Mouse (Mus musculus) thymus, adult 2 months (tissue): Measurements from ENCODE around the gene Kcne3. TPM values are rescaled to one million over a fixed set of nuclear protein-coding genes. Genes with fewer than 3 reads are reported as not detected.

Experiments used
- DNase-seq: peaks from one replicate; pipeline ENCODE4 v3.0.0; 2021
- H3K27ac ChIP-seq: fragments of 200-500 bp; 2 replicates; pipeline ENCODE4 v1.5.1; 2012; ENCODE audit warnings: low read length, control low read depth; ENCODE audit not compliant: control insufficient read depth, insufficient read depth
- H3K27me3 ChIP-seq: fragments of 200-500 bp; 2 replicates; pipeline ENCODE4 v1.6.1; 2012; ENCODE audit warnings: mild to moderate bottlenecking, low read length, moderate library complexity, mixed read lengths; ENCODE audit not compliant: control insufficient read depth, insufficient read depth
- H3K36me3 ChIP-seq: fragments of 200-500 bp; 2 replicates; pipeline ENCODE4 v1.6.1; 2012; ENCODE audit warnings: mild to moderate bottlenecking, low read length, moderate library complexity; ENCODE audit not compliant: control insufficient read depth, insufficient read depth
- H3K4me1 ChIP-seq: fragments of 200-500 bp; replicated peaks from 2 replicates; pipeline ENCODE4 v1.6.1; 2012; ENCODE audit warnings: low read length; ENCODE audit not compliant: control insufficient read depth, insufficient read depth
- H3K4me3 ChIP-seq: fragments of 200-500 bp; 2 replicates; pipeline ENCODE4 v1.5.1; 2012; ENCODE audit warnings: mild to moderate bottlenecking, low read length, control low read depth, moderate library complexity; ENCODE audit not compliant: control insufficient read depth, insufficient read depth
- CTCF ChIP-seq: fragments of 200-500 bp; IDR thresholded peaks from 2 replicates; pipeline ENCODE4 v1.5.1; 2012; ENCODE audit warnings: mild to moderate bottlenecking, control low read depth, low read length, moderate library complexity, borderline replicate concordance; ENCODE audit not compliant: control insufficient read depth, poor library complexity, insufficient read depth; ENCODE audit errors: extremely low read depth
- POLR2A ChIP-seq: fragments of 200-500 bp; IDR thresholded peaks from 2 replicates; pipeline ENCODE4 v1.6.1; 2012; ENCODE audit warnings: mild to moderate bottlenecking, low read length, control low read depth, moderate library complexity; ENCODE audit not compliant: control insufficient read depth, poor library complexity, insufficient read depth; ENCODE audit errors: extremely low read depth
- WGBS: fragments of 180-500 bp; shearing (Covaris S2); methylation state at CpG from one replicate; pipeline ENCODE4 v1.1.7; 2018; 5-methylcytosine and 5-hydroxymethylcytosine counted together
- polyA plus RNA-seq: library from polyadenylated mRNA; depleted of rRNA; stranded (reverse); fragments of >200 nt; gene quantifications from 2 replicates; pipeline ENCODE4 v1.2.3, GENCODE M21; 2012

Kcne3 gene
- polyA plus RNA-seq, 1 experiment, result 0.97 TPM

GRCm38 (mm10) chr7:100179394-100179793 is 3.1 kb downstream of the Kcne3 start:
- TF ChIP-seq POLR2A, result no peak
- no peak for TF ChIP-seq CTCF
- no peak for DNase-seq
- Histone ChIP-seq H3K27ac (no peak overlapping the region), H3K4me1 (peaks cover 11% of the 10 kb centered on the region), H3K4me3 (no peak overlapping the region), H3K27me3 (peaks cover 11% of the 10 kb centered on the region), H3K36me3 (no peaks in the 10 kb centered on the region)
- 82% methylated on average over 7 of the region's 7 CpGs for WGBS

- no peak for DNase-seq
- 88% methylated on average over 7 of the region's 7 CpGs for WGBS
- Histone ChIP-seq H3K27me3 (peaks cover 11% of the 10 kb centered on the region), H3K4me1 (peaks cover 11% of the 10 kb centered on the region), H3K36me3 (no peaks in the 10 kb centered on the region), H3K4me3 (no peak overlapping the region), H3K27ac (no peak overlapping the region)
- no peak for TF ChIP-seq CTCF
- TF ChIP-seq POLR2A, result no peak
Measured at GRCm38 (mm10) chr7:100179836-100180407, 3.6 kb downstream of the Kcne3 start.

GRCm38 (mm10) chr7:100181176-100181575 is 4.9 kb downstream of the Kcne3 start:
- peaks cover 11% of the 10 kb centered on the region for H3K4me1 ChIP-seq
- no peak for DNase-seq
- no peak overlapping the region for H3K4me3 ChIP-seq
- 98% methylated on average over 2 of the region's 2 CpGs for WGBS
- H3K27me3 ChIP-seq, result peaks cover 11% of the 10 kb centered on the region
- TF ChIP-seq CTCF (no peak), POLR2A (no peak)
- no peak overlapping the region for H3K27ac ChIP-seq
- H3K36me3 ChIP-seq, result no peaks in the 10 kb centered on the region

GRCm38 (mm10) chr7:100181614-100182013 is 5.3 kb downstream of the Kcne3 start:
- DNase-seq, result no peak
- WGBS, result 92% methylated on average over 3 of the region's 3 CpGs
- Histone ChIP-seq H3K27ac (no peak overlapping the region), H3K4me3 (no peak overlapping the region), H3K27me3 (peaks cover 11% of the 10 kb centered on the region), H3K4me1 (peaks cover 11% of the 10 kb centered on the region), H3K36me3 (no peaks in the 10 kb centered on the region)
- TF ChIP-seq POLR2A (no peak), CTCF (no peak)

- H3K27me3 ChIP-seq, result peaks cover 9% of the 10 kb centered on the region
- H3K4me3 ChIP-seq, result no peak overlapping the region
- 34% methylated on average over 3 of the region's 3 CpGs for WGBS
- DNase-seq, result no peak
- H3K4me1 ChIP-seq, result peaks cover 11% of the 10 kb centered on the region
- TF ChIP-seq CTCF (no peak), POLR2A (no peak)
- no peak overlapping the region for H3K27ac ChIP-seq
- H3K36me3 ChIP-seq, result no peaks in the 10 kb centered on the region
Measured at GRCm38 (mm10) chr7:100182388-100182787, 6.1 kb downstream of the Kcne3 start.

- 24% methylated on average over 7 of the region's 7 CpGs for WGBS
- no peak overlapping the region for H3K27ac ChIP-seq
- no peaks in the 10 kb centered on the region for H3K36me3 ChIP-seq
- no peaks in the 10 kb centered on the region for H3K27me3 ChIP-seq
- DNase-seq, result peak; percentile 44
- TF ChIP-seq CTCF (no peak), POLR2A (no peak)
- no peaks in the 10 kb centered on the region for H3K4me1 ChIP-seq
- H3K4me3 ChIP-seq, result no peak overlapping the region
Measured at GRCm38 (mm10) chr7:100187601-100188000, 11.3 kb downstream of the Kcne3 start.

GRCm38 (mm10) chr7:100190167-100190566 is 13.9 kb downstream of the Kcne3 start:
- no peaks in the 10 kb centered on the region for H3K27me3 ChIP-seq
- no peak overlapping the region for H3K27ac ChIP-seq
- DNase-seq, result no peak
- WGBS, result 85% methylated on average over 4 of the region's 4 CpGs
- no peak overlapping the region for H3K4me3 ChIP-seq
- no peaks in the 10 kb centered on the region for H3K36me3 ChIP-seq
- no peaks in the 10 kb centered on the region for H3K4me1 ChIP-seq
- TF ChIP-seq CTCF (no peak), POLR2A (no peak)
